Mouse (Mus musculus): ENCODE data around the gene Sds. TPM values are rescaled to one million over a fixed set of nuclear protein-coding genes. Genes with fewer than 3 reads are reported as not detected.

Gene Sds
- total and polyA plus RNA-seq, 3 experiments, result not detected

DNA sequence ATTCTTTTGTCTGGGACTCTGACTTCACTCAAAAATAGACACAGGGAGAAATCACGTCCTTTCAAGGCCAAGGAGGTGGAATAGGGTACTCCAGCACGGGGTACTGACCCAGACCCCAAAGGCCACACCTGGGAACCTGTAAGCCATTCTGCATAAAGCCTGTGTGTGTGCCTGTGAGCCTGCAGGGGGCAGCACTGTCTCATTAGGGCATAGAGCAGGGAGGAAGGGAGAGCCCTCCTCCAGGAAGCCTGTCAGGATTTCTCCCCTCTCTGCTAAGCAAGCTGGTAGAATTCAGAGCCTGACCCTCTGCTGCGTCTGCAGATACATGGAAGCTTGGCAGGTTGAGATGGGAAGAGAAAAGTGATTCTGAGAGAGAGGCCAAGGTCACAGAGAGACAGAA lies 46.3 kb downstream of the Sds start:
- H3K36me3 ChIP-seq (replicated peaks), result peaks cover 63% of the 10 kb centered on the region
- H3K4me1 ChIP-seq (ENCODE audit: insufficient read depth, low read depth, low read length), result peaks cover 13% of the 10 kb centered on the region
- H3K4me3 ChIP-seq (ENCODE audit: low read depth, low read length), result no peak overlapping the region
- ATAC-seq (ENCODE audit: extremely low read depth, insufficient number of reproducible peaks, low FRiP score, poor library complexity, severe bottlenecking) (0 out of 2 replicates have a peak, but pooled peaks have one; percentile 22), DNase-seq (ENCODE audit: low spot score) (no peak)
- TF ChIP-seq POLR2AphosphoS5 (IDR thresholded peaks at IDR 0.05; ENCODE audit: insufficient replicate concordance, low read depth, low read length) (no peak), GATA2 (IDR thresholded peaks at IDR 0.05; ENCODE audit: borderline replicate concordance, low read depth, low read length) (no peak), TAL1 (conservative IDR thresholded peaks at IDR 0.05; ENCODE audit: low read depth, low read length) (no peak), CTCF (IDR thresholded peaks at IDR 0.05; ENCODE audit: low read depth, low read length) (no peak), GATA1 (IDR thresholded peaks at IDR 0.05; ENCODE audit: borderline replicate concordance, low read length) (no peak)
- H3K27me3 ChIP-seq (ENCODE audit: insufficient read depth, low read length), result no peaks in the 10 kb centered on the region
- no peaks in the 10 kb centered on the region for H3K9me3 ChIP-seq (replicated peaks)

DNA sequence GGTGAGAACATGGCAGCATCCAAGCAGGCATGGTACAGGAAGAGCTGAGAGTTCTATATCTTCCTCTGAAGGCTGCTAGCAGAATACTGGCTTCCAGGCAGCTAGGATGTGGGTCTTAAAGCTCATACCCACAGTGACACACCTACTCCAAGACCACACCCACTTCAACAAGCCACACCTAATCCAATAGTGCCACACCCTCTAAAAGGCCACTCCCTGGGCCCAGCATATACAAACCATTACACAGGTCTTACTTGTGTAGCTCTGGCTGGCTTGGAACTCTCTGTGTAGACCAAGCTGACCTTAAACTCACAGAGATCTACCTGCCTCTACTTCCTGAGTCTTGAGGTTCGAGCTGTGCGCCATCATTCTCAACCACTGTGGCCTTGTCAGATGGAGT lies 48.4 kb downstream of the Sds start:
- Histone ChIP-seq H3K4me1 (ENCODE audit: insufficient read depth, low read depth, low read length) (peaks cover 10% of the 10 kb centered on the region; the same call in 1 of the 2 replicates), H3K36me3 (replicated peaks) (peaks cover 71% of the 10 kb centered on the region), H3K27me3 (ENCODE audit: insufficient read depth, low read length) (no peaks in the 10 kb centered on the region), H3K9me3 (replicated peaks) (no peaks in the 10 kb centered on the region), H3K4me3 (ENCODE audit: low read depth, low read length) (no peak overlapping the region)
- ATAC-seq (ENCODE audit: extremely low read depth, insufficient number of reproducible peaks, low FRiP score, poor library complexity, severe bottlenecking) (no peak), DNase-seq (ENCODE audit: low spot score) (no peak)
- TF ChIP-seq TAL1 (conservative IDR thresholded peaks at IDR 0.05; ENCODE audit: low read depth, low read length) (no peak), GATA2 (IDR thresholded peaks at IDR 0.05; ENCODE audit: borderline replicate concordance, low read depth, low read length) (no peak), CTCF (IDR thresholded peaks at IDR 0.05; ENCODE audit: low read depth, low read length) (no peak)

DNA sequence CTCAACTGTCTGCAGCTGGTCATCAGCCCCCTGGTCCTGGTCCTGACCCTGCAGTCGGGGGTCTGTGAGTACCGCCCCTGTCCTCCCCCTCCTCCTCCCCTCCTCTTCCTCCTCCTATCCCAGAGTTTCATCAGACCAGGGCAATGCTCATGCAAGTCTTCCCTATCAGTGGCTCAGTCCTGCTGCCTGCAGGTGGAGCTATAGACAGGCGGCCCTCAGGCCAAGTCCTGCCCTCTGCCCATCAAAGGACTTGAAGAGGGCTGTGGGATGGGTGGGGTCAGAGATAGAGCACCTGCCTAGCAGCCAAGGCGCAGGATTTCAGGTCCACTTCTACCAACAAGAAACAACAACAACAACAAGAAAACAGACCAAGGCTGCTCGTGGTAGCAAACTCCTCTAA lies 49.4 kb downstream of the Sds start:
- DNase-seq (ENCODE audit: low spot score) (no peak), ATAC-seq (ENCODE audit: extremely low read depth, insufficient number of reproducible peaks, low FRiP score, poor library complexity, severe bottlenecking) (no peak)
- peaks cover 10% of the 10 kb centered on the region; the same call in 1 of the 2 replicates for H3K4me1 ChIP-seq (ENCODE audit: insufficient read depth, low read depth, low read length)

DNA sequence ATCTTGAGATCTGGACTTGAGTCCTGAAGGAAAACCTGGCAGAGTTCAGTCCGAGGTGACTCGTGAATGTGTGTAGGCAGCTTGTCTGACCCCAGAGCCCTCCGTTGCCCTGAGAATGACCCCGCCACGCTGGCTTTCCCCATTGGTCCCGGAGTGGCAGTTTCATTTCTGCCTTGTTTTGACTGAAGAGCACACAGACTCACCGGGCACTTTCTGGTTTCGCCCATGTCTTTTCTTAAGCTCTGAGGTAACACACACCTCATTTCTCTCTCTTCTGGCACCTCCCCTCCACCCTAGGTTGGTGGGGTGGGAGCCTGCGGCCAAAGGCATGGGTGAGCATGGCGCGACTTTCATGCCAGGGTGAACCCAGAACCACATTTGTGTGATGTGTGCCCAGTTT lies 50.0 kb downstream of the Sds start:
- Histone ChIP-seq H3K4me3 (ENCODE audit: low read depth, low read length) (no peak overlapping the region), H3K9me3 (replicated peaks) (no peaks in the 10 kb centered on the region), H3K36me3 (replicated peaks) (peaks cover 69% of the 10 kb centered on the region), H3K4me1 (ENCODE audit: insufficient read depth, low read depth, low read length) (peaks cover 10% of the 10 kb centered on the region; the same call in 1 of the 2 replicates), H3K27me3 (ENCODE audit: insufficient read depth, low read length) (no peaks in the 10 kb centered on the region)
- TF ChIP-seq TAL1 (conservative IDR thresholded peaks at IDR 0.05; ENCODE audit: low read depth, low read length) (no peak), CTCF (IDR thresholded peaks at IDR 0.05; ENCODE audit: low read depth, low read length) (no peak), GATA2 (IDR thresholded peaks at IDR 0.05; ENCODE audit: borderline replicate concordance, low read depth, low read length) (no peak), POLR2AphosphoS5 (IDR thresholded peaks at IDR 0.05; ENCODE audit: insufficient replicate concordance, low read depth, low read length) (no peak), GATA1 (IDR thresholded peaks at IDR 0.05; ENCODE audit: borderline replicate concordance, low read length) (no peak)
- ATAC-seq (ENCODE audit: extremely low read depth, insufficient number of reproducible peaks, low FRiP score, poor library complexity, severe bottlenecking), result no peak
- DNase-seq (ENCODE audit: low spot score), result no peak

More for the DNA sequence above, 49.4 kb downstream of the Sds start:
- Histone ChIP-seq H3K4me3 (ENCODE audit: low read depth, low read length) (no peak overlapping the region), H3K9me3 (replicated peaks) (no peaks in the 10 kb centered on the region), H3K27me3 (ENCODE audit: insufficient read depth, low read length) (no peaks in the 10 kb centered on the region), H3K36me3 (replicated peaks) (peaks cover 71% of the 10 kb centered on the region)
- TF ChIP-seq POLR2AphosphoS5 (IDR thresholded peaks at IDR 0.05; ENCODE audit: insufficient replicate concordance, low read depth, low read length), result no peak
- no peak for TF ChIP-seq TAL1 (conservative IDR thresholded peaks at IDR 0.05; ENCODE audit: low read depth, low read length)
- no peak for TF ChIP-seq GATA1 (IDR thresholded peaks at IDR 0.05; ENCODE audit: borderline replicate concordance, low read length)

DNA sequence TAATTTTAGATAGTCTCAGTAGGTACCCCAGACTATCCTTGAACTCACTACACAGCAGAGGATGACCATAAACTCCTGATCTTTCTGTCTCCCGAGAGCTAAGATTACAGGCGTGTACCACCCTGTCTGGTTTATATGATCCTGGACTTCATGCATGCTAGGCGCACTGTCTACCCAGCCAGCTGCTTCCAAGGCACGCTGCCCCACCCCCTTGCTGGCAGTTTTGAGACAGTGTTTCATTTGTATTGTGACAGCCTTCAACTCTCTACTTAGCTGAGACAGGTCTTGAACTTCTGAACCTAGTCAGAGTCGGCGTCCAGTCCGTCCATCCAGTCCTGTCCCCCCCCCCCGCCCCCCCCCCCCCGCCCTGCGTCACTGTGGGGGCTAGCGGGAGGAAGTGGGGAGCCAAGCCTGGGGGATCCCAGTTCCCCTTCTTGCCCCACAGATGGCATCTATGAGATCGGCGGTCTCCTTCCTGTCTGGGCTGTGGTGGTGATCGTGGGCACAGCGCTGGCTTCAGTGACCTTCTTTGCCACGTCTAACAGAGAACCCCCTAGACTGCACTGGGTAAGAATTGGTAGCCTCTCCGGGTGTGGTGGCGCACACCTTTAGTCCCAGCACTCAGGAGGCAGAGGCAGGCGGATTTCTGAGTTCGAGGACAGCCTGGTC lies 51.1 kb downstream of the Sds start:
- Histone ChIP-seq H3K4me3 (ENCODE audit: low read depth, low read length) (no peak overlapping the region), H3K4me1 (ENCODE audit: insufficient read depth, low read depth, low read length) (peaks cover 10% of the 10 kb centered on the region; the same call in 1 of the 2 replicates), H3K9me3 (replicated peaks) (no peaks in the 10 kb centered on the region), H3K27me3 (ENCODE audit: insufficient read depth, low read length) (no peaks in the 10 kb centered on the region), H3K36me3 (replicated peaks) (peaks cover 67% of the 10 kb centered on the region)
- no peak for TF ChIP-seq POLR2AphosphoS5 (IDR thresholded peaks at IDR 0.05; ENCODE audit: insufficient replicate concordance, low read depth, low read length)
- no peak for TF ChIP-seq GATA2 (IDR thresholded peaks at IDR 0.05; ENCODE audit: borderline replicate concordance, low read depth, low read length)
- TF ChIP-seq GATA1 (IDR thresholded peaks at IDR 0.05; ENCODE audit: borderline replicate concordance, low read length), result no peak
- TF ChIP-seq TAL1 (conservative IDR thresholded peaks at IDR 0.05; ENCODE audit: low read depth, low read length), result no peak
- no peak for TF ChIP-seq CTCF (IDR thresholded peaks at IDR 0.05; ENCODE audit: low read depth, low read length)
- ATAC-seq (ENCODE audit: extremely low read depth, insufficient number of reproducible peaks, low FRiP score, poor library complexity, severe bottlenecking) (no peak), DNase-seq (ENCODE audit: low spot score) (no peak)

DNA sequence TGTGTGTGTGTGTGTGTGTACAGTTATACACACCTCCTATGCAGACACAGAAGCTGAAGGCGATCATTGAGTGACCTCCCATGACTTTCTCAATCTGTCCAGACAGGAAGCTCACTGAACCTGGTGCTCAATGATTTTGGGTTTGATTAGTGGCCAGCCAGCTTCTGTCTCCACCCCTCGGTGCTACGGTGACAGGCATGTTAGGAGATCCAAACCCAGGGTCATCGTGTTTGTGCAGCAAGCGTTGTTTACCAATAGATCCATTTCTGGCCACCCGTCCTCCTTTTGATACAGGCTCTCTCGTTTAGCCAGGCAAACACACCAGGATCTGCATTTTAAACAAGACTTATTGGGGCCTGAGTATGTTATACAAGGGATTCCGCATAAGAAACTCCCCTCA lies 55.3 kb downstream of the Sds start:
- Histone ChIP-seq H3K4me1 (ENCODE audit: insufficient read depth, low read depth, low read length) (no peaks in the 10 kb centered on the region), H3K36me3 (replicated peaks) (peaks cover 73% of the 10 kb centered on the region), H3K4me3 (ENCODE audit: low read depth, low read length) (no peak overlapping the region), H3K27me3 (ENCODE audit: insufficient read depth, low read length) (no peaks in the 10 kb centered on the region), H3K9me3 (replicated peaks) (no peaks in the 10 kb centered on the region)
- ATAC-seq (ENCODE audit: extremely low read depth, insufficient number of reproducible peaks, low FRiP score, poor library complexity, severe bottlenecking), result no peak
- TF ChIP-seq TAL1 (conservative IDR thresholded peaks at IDR 0.05; ENCODE audit: low read depth, low read length) (no peak), GATA1 (IDR thresholded peaks at IDR 0.05; ENCODE audit: borderline replicate concordance, low read length) (no peak), CTCF (IDR thresholded peaks at IDR 0.05; ENCODE audit: low read depth, low read length) (no peak), POLR2AphosphoS5 (IDR thresholded peaks at IDR 0.05; ENCODE audit: insufficient replicate concordance, low read depth, low read length) (no peak), GATA2 (IDR thresholded peaks at IDR 0.05; ENCODE audit: borderline replicate concordance, low read depth, low read length) (no peak)
- no peak for DNase-seq (ENCODE audit: low spot score)

Other genes starting within 250 kb of the Sds start
- gene Lhx5, start 44.8 kb upstream of the Sds start, total RNA-seq (2014; fragmentation: Nextera tagmentation), result not detected in 2 replicates
- gene Lhx5, start 44.8 kb upstream of the Sds start, total RNA-seq (2017), result 0.05 and 0.06 TPM in 2 replicates
- not detected in 2 replicates for gene Lhx5, start 44.8 kb upstream of the Sds start, polyA plus RNA-seq (2012)
- not detected in 2 replicates for gene Sdsl, start 3.7 kb upstream of the Sds start, total RNA-seq (2014; fragmentation: Nextera tagmentation)
- gene Sdsl, start 3.7 kb upstream of the Sds start, total RNA-seq (2017), result 0.70 and 1.6 TPM in 2 replicates
- gene Sdsl, start 3.7 kb upstream of the Sds start, polyA plus RNA-seq (2012), result 0.98 and 1.1 TPM in 2 replicates
- gene Plbd2, start 27.1 kb downstream of the Sds start, total RNA-seq (2014; fragmentation: Nextera tagmentation), result 13.2 and 19.6 TPM in 2 replicates
- 8.4 and 8.7 TPM in 2 replicates for gene Plbd2, start 27.1 kb downstream of the Sds start, total RNA-seq (2017)
- gene Plbd2, start 27.1 kb downstream of the Sds start, polyA plus RNA-seq (2012), result 20.6 and 26.1 TPM in 2 replicates
- 5.3 and 6.6 TPM in 2 replicates for gene Slc8b1, start 34.6 kb downstream of the Sds start, total RNA-seq (2014; fragmentation: Nextera tagmentation)
- gene Slc8b1, start 34.6 kb downstream of the Sds start, total RNA-seq (2017), result 3.7 and 6.2 TPM in 2 replicates
- 3.4 and 3.6 TPM in 2 replicates for gene Slc8b1, start 34.6 kb downstream of the Sds start, polyA plus RNA-seq (2012)
- gene Tpcn1, start 112.1 kb downstream of the Sds start, total RNA-seq (2014; fragmentation: Nextera tagmentation), result 22.3 and 51.6 TPM in 2 replicates
- gene Tpcn1, start 112.1 kb downstream of the Sds start, total RNA-seq (2017), result 2.1 and 3.2 TPM in 2 replicates
- 33.2 and 36.0 TPM in 2 replicates for gene Tpcn1, start 112.1 kb downstream of the Sds start, polyA plus RNA-seq (2012)
- gene Iqcd, start 112.5 kb downstream of the Sds start, total RNA-seq (2014; fragmentation: Nextera tagmentation), result not detected in 2 replicates
- 0.35 and 0.60 TPM in 2 replicates for gene Iqcd, start 112.5 kb downstream of the Sds start, total RNA-seq (2017)
- 1.2 and 1.5 TPM in 2 replicates for gene Iqcd, start 112.5 kb downstream of the Sds start, polyA plus RNA-seq (2012)
- gene Rita1, start 136.1 kb downstream of the Sds start, total RNA-seq (2014; fragmentation: Nextera tagmentation), result 8.4 and 10.5 TPM in 2 replicates
- gene Rita1, start 136.1 kb downstream of the Sds start, total RNA-seq (2017), result 9.5 and 13.7 TPM in 2 replicates
- gene Rita1, start 136.1 kb downstream of the Sds start, polyA plus RNA-seq (2012), result 42.4 and 45.7 TPM in 2 replicates
- 16.5 and 24.3 TPM in 2 replicates for gene Ddx54, start 136.2 kb downstream of the Sds start, total RNA-seq (2014; fragmentation: Nextera tagmentation)
- gene Ddx54, start 136.2 kb downstream of the Sds start, total RNA-seq (2017), result 31.5 and 34.7 TPM in 2 replicates
- gene Ddx54, start 136.2 kb downstream of the Sds start, polyA plus RNA-seq (2012), result 103 and 110 TPM in 2 replicates
- not detected in 2 replicates for gene Cfap73, start 157.7 kb downstream of the Sds start, total RNA-seq (2014; fragmentation: Nextera tagmentation)
- gene Cfap73, start 157.7 kb downstream of the Sds start, total RNA-seq (2017), result not detected in 2 replicates
- not detected in 2 replicates for gene Cfap73, start 157.7 kb downstream of the Sds start, polyA plus RNA-seq (2012)
- gene Rasal1, start 172.3 kb downstream of the Sds start, total RNA-seq (2014; fragmentation: Nextera tagmentation), result 5.6 and 13.2 TPM in 2 replicates
- 1.4 and 1.7 TPM in 2 replicates for gene Rasal1, start 172.3 kb downstream of the Sds start, total RNA-seq (2017)
- gene Rasal1, start 172.3 kb downstream of the Sds start, polyA plus RNA-seq (2012), result 10.8 and 13.1 TPM in 2 replicates
- gene Dtx1, start 235.4 kb downstream of the Sds start, total RNA-seq (2014; fragmentation: Nextera tagmentation), result not detected in 2 replicates
- gene Dtx1, start 235.4 kb downstream of the Sds start, total RNA-seq (2017), result 0.05 and 0.06 TPM in 2 replicates
- 0.03 and 0.09 TPM in 2 replicates for gene Dtx1, start 235.4 kb downstream of the Sds start, polyA plus RNA-seq (2012)